Mouse (Mus musculus): ENCODE results near the gene Igfl3. TPM values are rescaled to one million over a fixed set of nuclear protein-coding genes. Genes with fewer than 3 reads are reported as not detected.

The Igfl3 gene
- total RNA-seq (2021): not detected

DNA sequence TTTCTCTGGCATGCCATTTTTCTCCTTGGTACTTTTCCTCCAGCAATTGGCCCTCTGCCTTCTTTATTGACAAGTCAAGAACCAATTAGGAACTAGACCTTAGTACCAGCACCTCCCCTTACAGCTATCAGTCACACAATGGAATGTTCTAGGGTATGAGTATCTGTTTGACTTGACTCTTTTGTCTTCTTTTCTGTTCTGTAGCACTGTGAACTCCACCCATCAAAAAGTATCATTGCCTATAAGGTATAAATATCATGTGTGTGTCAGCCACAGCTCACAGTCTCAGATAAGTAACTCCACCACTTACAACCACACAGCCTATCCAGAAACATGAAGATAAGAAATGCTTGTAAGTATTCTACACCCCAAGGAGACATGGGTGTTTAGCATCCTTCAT is at the start of gene Igfl3:
Gene Igfl3 (plus strand): TSS at position 301 of the 400 bp plus-strand sequence.
- intact Hi-C loops (cut with DNase I): no loop called here
- DNase-seq: no peak

DNA sequence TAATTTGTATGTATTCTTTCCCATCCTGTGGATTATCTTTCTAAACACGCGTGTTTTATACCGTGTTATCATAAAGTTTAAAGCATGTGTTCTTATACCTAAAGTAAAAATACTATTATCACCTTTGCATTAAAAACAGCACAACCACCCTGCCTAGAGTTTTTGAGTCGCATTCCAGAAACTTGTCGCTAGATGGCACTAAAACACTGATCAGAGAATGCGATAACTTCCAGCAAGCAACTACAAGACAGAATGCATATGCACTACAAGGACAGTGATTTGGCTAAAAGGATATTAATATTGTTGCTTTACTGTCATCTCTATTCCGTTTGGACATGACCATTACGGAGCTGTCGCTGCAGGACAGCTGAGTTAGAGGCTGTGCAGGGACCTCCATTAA is 34.6 kb downstream of the Igfl3 start:
- no peak for DNase-seq
- intact Hi-C loops (cut with DNase I): no loop called here

DNA sequence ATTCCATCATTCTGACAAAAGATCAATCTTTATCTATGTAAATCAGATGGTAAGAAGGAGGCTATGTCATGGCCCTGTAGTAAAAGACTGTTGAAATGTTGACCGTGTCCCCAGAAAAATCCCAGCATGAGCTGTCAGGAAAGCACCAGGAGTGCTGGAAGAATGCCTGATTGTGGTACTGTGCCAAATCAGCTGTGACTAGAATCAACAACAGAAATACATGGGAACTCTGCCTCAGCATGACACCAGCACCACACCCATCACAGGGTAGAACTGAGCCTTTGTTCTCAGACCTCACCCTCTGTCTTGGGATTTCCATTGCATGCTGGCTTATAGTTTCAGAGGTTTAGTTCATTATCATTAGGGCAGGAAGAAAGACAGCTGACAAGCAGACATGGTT is 38.4 kb downstream of the Igfl3 start:
- intact Hi-C loops (cut with DNase I): no loop called here
- DNase-seq: no peak

Other genes with a start within 250 kb of the Igfl3 start
- gene Ceacam11, start 204.4 kb upstream of the Igfl3 start, total RNA-seq (2021): not detected
- not detected for gene Ceacam13, start 166.6 kb upstream of the Igfl3 start, total RNA-seq (2021)
- not detected for gene Ceacam12, start 110.6 kb upstream of the Igfl3 start, total RNA-seq (2021)
- gene Mill1, start 68.9 kb downstream of the Igfl3 start, total RNA-seq (2021): not detected
- not detected for gene Psg18, start 178.5 kb downstream of the Igfl3 start, total RNA-seq (2021)